Mouse (Mus musculus) right cerebral cortex, postnatal 14 days (tissue): ENCODE results near the gene Bicdl2.

Source experiments
- DNase-seq: peaks from one replicate; pipeline ENCODE4 v3.0.0; 2022

The Bicdl2 gene

GRCm38 (mm10) chr17:23674271-23674952, 14.1 kb downstream of the Bicdl2 start:
- no peak for DNase-seq

- no peak for DNase-seq
Measured at GRCm38 (mm10) chr17:23675127-23675526, 14.8 kb downstream of the Bicdl2 start.

DNA sequence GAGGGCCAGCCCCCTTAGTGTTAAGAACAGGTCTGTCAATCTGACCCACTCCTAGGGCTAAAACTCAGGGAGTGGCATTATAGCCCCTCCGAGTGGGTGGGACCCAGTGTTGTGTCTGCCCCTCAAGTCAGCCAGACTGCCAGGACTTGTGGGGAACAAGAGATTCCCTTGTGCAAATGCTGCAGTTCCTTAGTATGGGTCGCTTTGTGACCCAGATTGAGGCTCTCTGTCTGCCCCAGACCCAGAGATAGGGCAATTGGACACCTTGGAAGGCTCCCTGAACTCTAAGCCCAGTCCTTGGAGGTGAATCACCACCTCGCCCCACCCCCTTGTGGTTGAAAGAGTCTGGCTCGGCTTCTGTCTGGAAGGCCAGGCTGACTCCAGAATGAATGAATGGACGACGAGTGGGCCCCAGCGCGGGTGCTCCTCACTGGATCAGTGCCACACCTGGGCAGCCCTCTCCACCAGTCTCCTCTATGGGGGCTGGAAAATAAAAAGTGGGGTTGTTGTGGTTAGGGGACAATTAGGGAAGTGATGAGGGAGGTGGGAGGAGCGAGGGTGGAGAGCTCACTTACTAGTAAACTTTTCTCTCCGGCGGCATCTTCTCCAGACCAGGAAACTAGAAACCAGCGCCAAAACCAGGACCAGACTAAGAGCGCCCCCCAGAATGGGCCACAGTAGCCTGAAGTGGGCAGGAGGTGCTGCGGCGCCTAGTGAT, 15.4 kb downstream of the Bicdl2 start:
- DNase-seq: no peak

- DNase-seq: no peak
Measured at GRCm38 (mm10) chr17:23676473-23677031, 16.2 kb downstream of the Bicdl2 start.

GRCm38 (mm10) chr17:23677236-23677679, 17.0 kb downstream of the Bicdl2 start, which contains the start of gene Tnfrsf12a:
Tnfrsf12a (minus strand) TSS chr17:23677468.
- DNase-seq: peak; percentile 65

DNA sequence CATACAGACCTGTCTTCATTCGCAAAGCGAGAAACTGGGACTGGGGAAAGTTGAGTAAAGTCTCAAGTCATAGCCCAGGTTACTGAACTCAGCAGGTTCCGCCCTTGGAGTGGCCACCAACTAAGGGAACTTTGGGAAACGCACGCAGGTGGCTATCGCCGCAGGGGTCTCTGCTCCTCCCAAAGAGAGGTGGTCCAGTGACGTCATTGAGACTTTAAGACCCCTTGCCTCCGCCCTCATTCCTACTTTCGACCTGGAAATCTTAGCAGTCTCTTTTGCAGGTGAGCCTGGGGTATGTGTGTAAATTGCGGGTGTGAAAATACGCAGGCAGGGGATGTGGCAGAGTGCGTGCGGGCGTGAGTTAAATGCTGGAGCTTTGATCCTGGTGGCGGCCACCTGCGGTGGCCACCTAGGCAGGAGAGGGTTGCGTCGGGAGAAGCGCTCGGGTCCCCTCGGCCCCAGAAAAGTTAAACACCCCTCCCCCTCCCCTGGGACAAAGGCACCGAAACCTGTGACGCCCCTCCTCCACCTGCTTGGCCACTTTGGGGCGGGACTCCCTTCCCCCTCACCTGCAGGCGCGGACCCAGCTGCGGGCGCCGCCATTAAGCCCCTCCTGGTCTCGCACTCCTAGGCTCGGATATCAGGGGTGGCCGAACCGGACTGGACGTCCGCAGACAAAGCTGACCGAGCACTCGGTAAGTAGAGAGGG, 19.0 kb downstream of the Bicdl2 start, which contains the start of gene Cldn6:
TSS of gene Cldn6 (plus strand) at position 123 of the 709 bp plus-strand sequence.
- no peak for DNase-seq

GRCm38 (mm10) chr17:23680336-23680735, 20.0 kb downstream of the Bicdl2 start:
- DNase-seq: no peak

DNA sequence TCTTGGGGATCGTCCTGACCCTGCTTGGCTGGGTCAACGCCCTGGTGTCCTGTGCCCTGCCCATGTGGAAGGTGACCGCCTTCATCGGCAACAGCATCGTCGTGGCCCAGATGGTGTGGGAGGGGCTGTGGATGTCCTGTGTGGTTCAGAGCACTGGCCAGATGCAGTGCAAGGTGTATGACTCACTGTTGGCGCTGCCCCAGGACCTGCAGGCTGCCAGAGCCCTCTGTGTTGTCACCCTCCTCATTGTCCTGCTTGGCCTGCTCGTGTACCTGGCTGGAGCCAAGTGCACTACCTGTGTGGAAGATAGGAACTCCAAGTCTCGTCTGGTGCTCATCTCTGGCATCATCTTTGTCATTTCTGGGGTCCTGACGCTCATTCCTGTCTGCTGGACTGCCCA, 20.8 kb downstream of the Bicdl2 start:
- DNase-seq: no peak

GRCm38 (mm10) chr17:23682092-23682491, 21.8 kb downstream of the Bicdl2 start:
- no peak for DNase-seq

DNA sequence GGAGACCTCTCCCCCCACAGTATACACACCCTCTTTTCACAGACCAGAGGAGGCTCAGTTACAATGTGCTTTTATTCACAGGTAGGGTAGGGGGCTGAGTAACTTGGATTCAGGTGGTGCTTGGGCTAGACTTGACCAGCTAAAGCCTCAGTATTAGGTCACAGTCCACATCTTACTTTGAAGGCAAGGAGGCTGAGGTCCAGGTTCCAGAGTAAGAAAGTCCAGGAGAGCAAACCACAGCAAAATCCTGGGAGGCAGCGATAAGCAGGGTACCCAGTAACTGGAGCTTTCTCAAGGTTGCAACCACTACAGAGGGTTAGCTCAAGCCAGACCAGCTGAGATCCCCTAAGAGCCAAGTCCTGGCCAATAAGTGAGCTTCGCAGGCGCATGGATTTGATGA, 22.2 kb downstream of the Bicdl2 start:
- no peak for DNase-seq

DNA sequence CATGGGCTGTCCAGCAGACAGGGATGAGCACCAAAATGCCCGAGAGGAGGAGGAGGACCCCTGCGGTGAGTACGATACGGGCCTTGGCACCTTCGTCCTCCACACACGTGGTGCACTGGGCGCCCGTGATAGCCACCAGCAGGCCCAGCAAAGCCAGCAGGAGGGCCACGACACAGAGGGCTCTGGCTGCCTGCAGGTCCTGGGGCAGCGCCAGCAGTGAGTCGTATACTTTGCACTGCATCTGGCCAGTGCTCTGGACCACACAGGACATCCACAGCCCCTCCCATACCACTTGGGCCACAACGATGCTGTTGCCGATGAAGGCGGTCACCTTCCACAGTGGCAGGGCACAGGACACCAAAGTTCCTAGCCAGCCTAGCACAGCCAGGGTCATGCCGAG, 22.9 kb downstream of the Bicdl2 start:
- no peak for DNase-seq

DNA sequence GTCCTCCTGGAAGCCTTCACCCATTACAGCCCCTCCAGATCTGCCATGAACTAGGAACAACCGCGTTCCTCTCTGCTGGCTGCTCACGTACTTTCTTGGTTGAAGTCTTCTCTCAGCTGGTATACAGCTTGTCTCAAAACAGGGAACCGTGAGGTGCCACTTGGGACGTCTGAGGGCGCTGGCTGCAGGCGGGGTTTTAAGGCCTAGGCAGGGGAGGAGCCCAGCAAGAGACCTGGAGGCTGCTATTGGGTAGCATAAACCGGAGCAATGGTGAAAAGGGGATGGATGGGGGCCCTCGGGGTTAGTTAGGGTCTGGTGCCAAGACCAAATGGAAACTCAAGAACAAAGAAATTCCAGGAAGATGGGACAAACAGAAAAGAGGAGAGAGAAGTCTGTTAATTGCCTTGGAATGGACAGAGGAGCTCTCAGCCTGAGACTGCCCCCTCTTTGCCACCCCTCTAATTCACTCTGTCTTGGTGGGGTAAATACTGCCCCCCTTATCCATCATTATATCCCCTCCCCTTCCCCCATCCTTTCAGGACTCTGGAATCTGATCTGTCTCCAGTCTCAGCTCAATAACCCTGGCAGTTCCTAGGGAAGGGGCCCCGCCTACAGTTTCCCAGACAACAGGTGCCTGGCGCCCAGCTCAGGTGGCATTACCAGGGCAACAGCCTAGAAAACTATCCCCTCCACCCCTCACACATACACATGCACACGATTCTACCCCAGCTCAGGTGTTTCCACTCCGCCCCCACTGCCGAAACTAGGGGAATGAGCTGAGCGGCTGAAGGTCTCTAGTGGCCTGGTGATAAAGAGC, 23.8 kb downstream of the Bicdl2 start, which contains the start of gene Cldn9:
TSS of gene Cldn9 (minus strand) at position 171 of the 817 bp plus-strand sequence.
- no peak for DNase-seq

GRCm38 (mm10) chr17:23694491-23694890, 34.2 kb downstream of the Bicdl2 start:
- no peak for DNase-seq

GRCm38 (mm10) chr17:23695801-23696200, 35.5 kb downstream of the Bicdl2 start:
- DNase-seq: no peak

GRCm38 (mm10) chr17:23699131-23700077, 39.1 kb downstream of the Bicdl2 start:
- DNase-seq: peak; percentile 42

GRCm38 (mm10) chr17:23700079-23700478, 39.8 kb downstream of the Bicdl2 start:
- DNase-seq: peak; percentile 91

- no peak for DNase-seq
Measured at GRCm38 (mm10) chr17:23703301-23703700, 43.0 kb downstream of the Bicdl2 start.

- DNase-seq: peak; percentile 57
Measured at GRCm38 (mm10) chr17:23704741-23705140, 44.4 kb downstream of the Bicdl2 start.

DNA sequence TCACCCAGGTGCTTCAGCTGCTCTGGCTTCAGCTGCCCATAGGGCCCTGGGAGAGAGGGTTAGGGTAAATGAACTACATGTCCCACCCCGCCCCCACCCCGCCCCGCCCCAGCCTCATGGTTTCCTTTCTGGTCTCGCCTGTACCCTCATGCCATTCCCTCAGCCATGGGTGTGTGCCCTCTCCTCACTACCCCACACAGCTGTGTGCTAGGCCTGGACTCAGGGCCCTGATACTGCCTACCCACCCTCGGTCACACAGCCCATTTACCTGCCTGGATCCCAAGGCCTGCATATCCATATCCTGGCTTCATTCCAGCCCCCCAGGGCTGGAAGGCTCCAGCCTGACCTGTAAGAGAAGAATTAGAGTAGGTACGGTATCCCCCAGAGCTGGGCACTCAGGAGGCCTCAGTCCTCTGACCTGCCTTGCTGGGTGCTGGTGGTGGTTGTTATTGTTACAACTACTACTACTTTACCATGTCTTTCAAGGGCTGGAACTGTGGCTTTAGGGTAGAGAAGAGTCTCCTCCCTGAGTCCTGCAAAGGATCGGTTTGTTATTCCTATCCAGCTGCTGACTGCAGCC, 45.3 kb downstream of the Bicdl2 start:
- no peak for DNase-seq

- DNase-seq: peak; percentile 81
Measured at GRCm38 (mm10) chr17:23706212-23706611, 45.9 kb downstream of the Bicdl2 start.

DNA sequence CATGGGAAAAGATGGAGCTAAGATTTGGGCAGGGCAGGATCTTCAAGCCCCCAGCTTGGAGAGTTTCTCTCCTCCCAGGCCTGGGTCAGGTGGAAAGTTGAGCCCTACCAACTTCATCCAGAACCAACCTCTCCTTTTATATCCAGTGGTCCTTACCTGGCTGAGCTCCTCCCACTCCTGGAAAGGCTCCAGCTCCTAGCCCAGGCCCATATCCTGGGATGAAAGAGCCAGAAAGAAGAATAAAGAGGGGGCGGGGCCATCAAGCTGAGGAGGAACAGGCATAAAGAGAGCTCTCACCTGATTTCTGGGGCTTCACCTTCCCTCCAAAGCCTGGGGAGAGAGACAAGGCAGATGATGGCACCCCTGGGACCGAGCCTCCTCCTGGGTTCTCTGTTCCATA, 56.7 kb downstream of the Bicdl2 start:
- no peak for DNase-seq
